Mouse (Mus musculus): Measurements from ENCODE around the gene Izumo1.
A peak's percentile ranks its signal among the peaks of the same experiment; 100 is the strongest.

Gene Izumo1

DNA sequence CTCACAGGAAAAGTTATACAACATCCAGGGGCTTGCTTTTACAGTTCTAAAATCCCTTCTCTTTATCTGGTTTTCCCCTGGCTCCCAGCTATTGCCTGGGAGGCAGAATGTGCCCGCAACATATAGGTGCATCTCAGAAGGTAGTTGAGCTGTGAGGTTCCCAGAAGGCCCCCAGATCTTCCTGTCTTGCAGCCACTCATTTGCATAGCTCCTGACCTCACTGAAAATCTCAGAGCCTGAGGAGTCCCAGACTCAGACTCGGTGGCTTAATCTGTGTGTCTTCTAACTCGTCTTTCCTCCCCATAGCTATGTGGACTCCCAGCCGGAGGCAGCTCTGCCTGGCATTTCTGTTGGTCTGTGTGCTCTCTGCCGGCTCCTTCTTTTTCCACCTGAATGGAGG lies 3.3 kb upstream of the Izumo1 start:
- no peak for DNase-seq (ENCODE audit: low spot score)

DNA sequence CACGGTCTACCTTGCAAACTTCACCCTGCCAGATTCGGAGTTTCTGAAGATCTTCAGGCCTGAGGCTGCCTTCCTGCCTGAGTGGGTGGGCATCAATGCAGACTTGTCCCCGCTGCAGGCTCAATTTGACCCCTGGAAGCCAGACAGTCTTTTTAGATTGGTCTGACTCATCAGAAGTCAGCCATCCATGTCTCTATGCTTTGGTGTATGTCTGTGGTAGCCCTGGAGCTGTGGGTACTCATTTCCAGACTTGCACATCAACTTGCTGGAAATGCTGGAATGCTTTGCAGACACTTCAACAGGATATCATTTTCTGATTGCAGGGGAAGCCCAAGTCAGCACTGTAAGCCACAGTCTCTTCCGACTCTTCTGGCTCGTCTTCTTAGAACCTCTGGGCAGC lies 2.0 kb upstream of the Izumo1 start:
- no peak for DNase-seq (ENCODE audit: low spot score)

DNA sequence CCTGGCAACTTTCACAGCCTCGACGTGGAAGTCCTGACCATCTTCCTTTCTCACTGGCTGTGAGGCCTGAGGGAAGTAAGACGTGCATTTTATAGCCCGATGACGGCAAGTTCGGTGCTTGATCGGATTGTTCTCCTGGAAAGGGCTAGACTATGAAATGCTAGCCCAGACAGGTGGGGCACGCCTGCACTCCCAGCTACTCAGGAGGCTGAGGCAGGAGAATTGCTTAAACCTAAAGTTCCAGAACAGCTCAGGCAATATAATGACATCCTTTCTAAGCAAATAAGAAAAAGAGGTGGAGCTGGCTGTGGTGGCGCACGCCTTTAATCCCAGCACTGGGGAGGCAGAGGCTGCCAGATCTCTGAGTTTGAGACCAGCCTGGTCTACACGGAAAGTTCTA lies 1.9 kb downstream of the Izumo1 start:
- no peak for DNase-seq (ENCODE audit: low spot score)

DNA sequence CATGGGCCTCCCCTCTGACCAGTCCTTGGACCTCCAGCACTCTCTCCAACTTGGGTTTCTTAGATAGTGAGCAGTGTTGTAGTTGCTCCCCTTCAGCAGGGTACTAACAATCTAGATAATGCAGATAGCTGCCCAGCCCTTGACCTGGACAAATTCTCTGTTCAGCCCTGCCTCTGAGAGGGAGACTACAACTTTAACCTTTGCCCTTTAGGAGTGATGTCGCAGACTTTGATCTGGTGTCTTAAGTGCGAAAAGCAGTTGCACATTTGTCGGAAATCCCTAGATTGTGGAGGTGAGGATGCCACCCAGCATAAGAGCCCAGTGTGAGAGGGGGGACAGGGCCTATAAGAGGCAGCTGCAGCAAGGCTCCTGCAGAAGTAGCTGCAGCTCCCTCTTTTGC lies 3.1 kb downstream of the Izumo1 start:
- no peak for DNase-seq (ENCODE audit: low spot score)

DNA sequence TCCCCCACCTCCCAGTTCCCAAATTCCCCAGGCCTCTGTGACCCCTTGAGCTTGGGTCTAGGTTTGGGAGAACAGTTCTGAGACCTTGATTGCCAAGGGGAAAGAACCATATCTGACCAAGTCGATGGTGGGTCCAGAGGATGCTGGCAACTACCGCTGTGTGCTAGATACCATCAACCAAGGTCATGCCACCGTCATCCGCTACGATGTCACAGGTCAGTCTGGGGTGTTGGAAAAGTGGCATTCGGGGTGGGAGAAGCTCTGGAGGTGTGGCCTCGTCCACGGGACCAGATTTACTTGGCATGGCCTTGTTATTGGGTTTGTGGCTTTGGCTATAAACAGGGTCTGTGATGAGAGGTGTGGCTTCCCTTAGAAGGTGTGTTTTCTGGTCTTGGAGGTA lies 3.9 kb downstream of the Izumo1 start:
- no peak for DNase-seq (ENCODE audit: low spot score)

DNA sequence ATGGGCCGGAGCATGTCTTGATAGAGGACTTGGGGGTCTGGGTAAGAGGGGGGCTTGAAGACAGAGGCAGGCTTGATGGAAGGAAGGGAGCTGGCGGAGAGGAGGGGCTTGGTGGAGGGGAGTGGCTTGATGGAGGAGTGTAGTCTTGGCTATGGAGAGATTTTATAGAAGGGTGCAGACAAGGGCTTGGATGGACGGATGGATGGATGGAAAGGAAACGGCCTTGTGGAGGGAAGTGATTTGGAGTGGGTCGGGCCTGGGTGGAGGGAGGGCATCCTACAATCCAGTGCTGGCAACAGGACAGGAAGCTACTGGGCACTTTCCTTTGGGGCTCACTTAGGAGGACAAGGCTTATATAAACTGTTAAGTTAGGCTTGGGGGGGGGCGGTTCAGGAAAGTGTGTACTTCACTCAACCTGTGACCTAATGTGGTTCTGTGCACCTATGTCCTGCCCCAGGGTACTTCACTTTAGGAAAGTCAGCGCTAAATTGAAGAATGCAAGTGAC lies 5.0 kb downstream of the Izumo1 start:
- no peak for DNase-seq (ENCODE audit: low spot score)

DNA sequence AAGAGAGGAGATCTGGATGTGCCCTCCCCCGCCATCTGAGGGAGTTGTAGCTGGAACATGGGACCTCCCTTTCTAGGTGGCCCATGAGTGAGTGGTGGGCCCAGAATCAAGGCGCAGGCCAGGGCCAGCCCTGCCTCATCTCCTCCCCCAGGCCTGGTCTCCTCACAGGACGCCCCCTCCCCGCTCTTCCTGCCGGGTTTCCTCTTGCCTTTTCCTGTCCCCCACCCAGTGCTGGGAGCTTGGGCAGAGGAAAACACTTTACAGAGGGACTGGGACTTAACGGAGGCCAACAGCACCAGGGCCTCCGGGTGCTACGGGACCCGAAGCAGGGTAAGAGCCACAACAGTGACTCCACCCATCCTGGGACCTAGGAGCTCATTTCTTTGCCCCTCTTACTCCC lies 5.7 kb downstream of the Izumo1 start, which contains the start of gene Rasip1:
Rasip1 (plus strand) TSS at position 228 of the 400 bp plus-strand sequence.
- DNase-seq (ENCODE audit: low spot score), result no peak

DNA sequence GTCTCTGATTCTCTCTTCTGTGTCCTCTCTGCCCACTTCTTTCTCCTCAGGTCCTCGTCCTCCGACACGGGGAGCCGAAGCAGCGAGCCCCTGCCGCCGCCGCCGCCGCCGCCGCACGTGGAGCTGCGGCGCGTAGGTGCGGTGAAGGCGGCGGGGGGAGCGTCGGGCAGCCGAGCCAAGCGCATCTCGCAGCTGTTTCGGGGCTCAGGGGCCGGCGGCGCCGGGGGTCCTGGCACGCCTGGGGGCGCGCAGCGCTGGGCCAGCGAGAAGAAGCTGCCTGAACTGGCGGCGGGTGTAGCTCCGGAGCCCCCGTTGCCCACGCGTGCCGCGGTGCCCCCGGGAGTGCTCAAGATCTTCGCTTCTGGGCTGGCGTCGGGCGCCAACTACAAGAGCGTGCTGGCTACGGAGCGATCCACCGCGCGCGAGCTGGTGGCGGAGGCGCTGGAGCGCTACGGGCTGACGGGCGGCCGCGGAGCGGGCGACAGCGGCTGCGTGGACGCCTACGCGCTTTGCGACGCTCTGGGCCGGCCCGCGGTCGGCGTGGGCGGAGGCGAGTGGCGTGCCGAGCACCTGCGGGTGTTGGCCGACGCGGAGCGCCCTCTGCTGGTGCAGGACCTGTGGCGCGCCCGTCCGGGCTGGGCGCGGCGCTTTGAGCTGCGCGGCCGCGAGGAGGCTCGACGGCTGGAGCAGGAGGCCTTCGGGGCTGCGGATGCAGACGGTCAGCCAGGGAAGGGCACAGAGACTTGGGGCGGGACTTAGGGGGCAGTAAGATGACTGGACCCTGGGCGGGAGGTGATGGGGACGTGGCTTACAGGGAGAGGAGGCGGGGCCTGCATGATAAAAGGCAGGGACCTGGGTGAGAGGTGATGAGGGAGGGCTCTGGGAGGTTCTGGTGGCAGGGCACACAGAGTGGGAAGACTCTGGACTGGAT lies 7.0 kb downstream of the Izumo1 start:
- peak; percentile 97 for DNase-seq (ENCODE audit: low spot score)

DNA sequence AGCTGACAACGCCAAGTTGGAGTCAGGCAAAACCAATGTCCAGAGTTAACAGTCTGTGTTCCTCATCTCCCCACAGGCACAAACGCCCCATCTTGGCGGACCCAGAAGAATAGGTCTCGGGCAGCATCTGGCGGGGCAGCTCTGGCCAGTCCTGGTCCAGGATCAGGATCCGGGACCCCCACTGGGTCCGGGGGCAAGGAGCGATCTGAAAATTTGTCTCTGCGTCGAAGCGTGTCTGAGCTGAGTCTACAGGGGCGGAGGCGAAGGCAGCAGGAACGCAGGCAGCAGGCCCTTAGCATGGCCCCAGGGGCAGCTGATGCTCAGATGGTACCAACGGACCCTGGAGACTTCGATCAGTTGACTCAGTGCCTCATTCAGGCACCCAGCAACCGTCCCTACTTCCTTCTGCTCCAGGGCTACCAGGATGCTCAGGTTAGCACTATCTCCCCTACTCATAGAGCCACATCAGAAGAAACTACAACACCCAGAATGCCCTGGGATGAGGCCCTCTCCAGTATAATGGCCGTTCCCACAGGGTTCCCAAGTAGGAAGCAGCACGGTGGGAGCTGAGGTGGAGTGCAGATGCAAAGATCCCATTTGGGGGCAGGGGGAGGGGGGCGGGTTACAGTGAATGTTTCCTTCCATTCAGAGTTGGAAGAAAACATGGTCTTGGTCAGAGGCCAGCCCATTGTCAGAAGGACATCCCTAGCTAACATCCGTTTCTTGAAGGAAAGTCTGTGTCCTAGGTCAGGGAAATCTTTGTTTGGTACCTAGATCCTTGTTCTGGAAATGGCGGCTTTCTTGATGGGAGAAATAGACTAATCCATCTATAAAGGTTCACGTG lies 8.7 kb downstream of the Izumo1 start:
- DNase-seq (ENCODE audit: low spot score), result no peak

DNA sequence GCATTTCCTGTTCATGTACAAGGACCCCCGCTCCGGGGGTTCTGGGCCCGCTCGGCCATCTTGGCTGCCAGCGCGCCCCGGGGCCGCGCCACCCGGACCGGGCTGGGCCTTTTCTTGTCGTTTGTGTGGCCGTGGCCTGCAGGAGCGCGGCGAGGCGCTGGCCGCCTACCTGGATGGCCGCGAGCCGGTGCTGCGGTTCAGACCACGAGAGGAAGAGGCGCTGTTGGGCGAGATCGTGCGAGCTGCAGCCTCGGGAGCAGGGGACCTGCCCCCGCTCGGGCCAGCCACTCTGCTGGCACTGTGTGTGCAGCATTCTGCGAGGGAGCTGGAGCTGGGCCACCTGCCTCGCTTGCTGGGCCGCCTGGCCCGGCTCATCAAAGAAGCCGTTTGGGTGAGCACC lies 10.9 kb downstream of the Izumo1 start:
- DNase-seq (ENCODE audit: low spot score), result peak; percentile 82

DNA sequence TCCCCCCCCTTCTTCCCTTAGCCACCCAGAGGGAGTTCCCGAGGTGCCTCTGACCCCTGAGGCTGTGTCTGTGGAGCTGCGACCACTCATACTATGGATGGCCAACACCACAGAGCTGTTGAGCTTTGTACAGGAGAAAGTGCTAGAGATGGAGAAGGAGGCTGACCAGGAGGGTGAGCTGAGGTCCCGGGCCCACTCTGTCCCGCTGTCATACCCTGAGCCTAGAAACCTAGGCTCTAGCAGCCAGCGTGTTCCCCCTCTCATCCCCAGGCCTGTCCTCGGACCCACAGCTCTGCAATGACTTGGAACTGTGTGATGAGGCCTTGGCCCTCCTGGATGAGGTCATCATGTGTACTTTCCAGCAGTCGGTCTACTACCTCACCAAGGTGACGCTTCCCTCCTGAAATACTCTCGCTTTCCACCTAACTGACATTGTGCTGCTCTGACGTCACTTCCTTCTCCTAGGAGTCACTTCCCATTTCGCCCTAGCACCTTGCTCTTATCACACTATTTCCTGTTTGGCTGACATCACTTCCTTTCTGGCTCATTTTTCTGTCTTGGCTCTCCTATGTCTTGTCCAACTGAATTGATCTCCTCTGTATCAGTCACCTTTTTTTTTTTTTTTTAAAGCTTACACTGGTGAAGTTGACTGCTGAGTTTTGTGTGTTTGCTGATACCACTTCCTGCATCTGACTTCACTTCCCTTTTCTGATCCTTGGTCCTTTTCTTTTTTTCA lies 13.5 kb downstream of the Izumo1 start:
- DNase-seq (ENCODE audit: low spot score), result no peak

DNA sequence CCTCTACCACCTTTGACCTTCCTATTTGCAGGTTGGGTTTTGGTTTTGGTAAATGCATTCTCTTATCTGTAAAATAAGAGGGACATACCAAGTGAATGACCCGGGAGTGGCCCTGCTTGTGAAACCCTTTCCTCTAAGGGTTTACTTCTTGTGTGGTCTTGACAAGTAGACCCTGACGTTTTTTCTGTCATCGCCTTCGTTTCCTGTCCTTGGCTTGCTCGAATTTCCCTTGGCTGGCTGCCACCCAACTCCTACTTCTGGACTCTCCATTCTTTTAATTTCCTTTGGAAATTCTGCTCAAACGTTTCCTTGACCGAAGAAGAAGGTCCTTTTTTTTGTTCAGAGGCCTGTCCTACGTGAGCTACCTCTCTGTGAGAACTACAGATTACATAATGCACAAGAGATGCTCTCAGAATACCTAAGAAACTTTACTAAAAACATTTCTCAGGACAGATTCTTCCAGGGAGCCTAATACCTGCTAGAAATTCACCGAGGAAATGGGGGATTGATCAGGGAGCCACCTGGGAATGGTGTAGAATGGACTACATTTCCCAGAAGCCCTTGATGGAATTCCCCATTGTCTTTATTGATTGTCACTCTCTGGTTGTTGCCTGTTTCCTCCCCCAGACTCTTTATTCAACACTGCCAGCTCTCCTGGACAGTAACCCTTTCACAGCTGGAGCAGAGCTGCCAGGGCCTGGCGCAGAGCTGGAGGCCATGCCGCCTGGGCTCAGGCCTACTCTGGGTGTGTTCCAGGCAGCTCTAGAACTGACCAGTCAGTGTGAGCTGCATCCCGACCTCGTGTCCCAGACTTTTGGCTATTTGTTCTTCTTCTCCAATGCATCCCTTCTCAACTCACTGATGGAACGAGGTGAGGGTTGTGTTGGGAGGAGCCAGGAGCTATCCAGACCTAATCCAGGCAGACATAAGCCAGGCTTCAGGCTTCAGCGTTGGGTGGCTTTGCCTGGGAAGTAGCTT lies 14.4 kb downstream of the Izumo1 start:
- peak; percentile 83 for DNase-seq (ENCODE audit: low spot score)

DNA sequence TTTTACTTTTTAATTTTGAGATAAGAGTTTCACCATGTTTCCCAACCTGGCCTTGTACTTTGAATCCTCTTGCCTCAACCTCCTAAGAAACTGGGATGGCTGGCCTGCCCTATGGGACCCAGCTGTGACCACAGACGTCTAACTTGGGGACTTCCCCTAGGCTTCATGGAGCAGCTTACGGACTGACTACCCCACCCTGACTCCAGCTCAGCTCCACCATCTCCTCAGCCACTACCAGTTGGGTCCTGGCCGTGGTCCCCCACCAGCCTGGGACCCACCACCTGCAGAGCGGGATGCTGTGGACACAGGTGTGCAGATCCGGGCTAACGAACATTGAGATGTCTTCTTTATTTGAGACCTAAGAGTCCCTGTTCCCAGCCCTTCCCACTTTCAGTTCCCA lies 16.1 kb downstream of the Izumo1 start:
- DNase-seq (ENCODE audit: low spot score), result no peak

DNA sequence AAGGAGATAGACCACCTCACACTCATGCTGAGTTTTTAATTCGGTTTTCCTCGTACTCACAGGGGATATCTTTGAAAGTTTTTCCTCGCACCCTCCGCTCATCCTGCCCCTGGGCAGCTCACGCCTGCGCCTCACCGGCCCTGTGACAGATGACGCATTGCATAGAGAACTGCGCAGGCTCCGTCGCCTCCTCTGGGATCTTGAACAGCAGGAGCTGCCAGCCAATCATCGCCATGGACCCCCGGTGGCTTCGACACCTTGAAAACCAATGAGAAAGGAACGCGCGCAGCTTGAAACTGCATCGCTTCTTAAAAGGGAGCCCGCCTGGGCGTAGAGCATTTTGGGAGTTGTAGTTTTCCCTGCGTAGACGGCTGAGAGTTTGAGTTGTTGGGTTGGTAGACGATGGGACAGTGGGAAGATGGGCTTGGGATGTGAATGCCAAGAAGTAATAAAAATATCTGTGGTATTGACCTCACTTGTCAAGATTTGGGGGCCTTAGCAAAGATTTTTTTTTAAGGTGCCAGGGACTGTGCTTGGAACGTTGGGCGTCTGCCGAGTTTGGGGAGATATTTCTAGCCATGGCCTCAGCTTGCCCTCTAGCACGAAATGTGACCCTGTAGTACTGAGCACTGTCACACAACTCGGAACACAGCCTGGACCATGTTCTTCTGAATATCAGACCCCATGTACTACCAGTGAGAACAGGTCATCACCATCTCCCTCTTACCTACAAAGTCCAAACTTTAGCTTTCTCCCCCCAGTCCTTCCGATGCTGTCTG lies 17.2 kb downstream of the Izumo1 start:
- DNase-seq (ENCODE audit: low spot score), result peak; percentile 94

DNA sequence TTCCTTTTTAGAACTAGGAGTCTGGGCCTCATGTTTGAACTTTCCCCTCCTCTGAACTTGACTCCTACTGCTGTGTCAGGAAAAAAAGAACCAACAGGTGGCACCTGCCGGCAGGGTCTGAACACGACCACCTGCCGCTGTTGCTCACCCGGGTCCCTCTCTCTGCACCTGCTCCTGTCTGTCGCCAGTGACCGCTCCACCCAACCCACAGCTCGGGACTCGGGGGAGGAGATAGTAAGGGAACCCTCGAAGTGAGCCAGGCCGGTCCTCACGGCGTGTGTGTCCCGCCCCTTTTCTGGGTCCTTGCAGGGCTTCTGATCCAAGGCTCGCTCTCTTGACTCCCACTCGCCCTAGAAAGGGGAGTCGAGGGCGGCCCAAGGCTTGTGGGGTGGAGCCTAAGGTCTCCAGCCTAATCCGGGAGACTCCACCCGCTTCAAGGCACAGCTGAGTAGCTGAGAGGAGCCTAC lies 18.0 kb downstream of the Izumo1 start, which contains the start of gene Mamstr:
Mamstr (plus strand) TSS at position 417 of the 467 bp plus-strand sequence.
- DNase-seq (ENCODE audit: low spot score), result no peak

DNA sequence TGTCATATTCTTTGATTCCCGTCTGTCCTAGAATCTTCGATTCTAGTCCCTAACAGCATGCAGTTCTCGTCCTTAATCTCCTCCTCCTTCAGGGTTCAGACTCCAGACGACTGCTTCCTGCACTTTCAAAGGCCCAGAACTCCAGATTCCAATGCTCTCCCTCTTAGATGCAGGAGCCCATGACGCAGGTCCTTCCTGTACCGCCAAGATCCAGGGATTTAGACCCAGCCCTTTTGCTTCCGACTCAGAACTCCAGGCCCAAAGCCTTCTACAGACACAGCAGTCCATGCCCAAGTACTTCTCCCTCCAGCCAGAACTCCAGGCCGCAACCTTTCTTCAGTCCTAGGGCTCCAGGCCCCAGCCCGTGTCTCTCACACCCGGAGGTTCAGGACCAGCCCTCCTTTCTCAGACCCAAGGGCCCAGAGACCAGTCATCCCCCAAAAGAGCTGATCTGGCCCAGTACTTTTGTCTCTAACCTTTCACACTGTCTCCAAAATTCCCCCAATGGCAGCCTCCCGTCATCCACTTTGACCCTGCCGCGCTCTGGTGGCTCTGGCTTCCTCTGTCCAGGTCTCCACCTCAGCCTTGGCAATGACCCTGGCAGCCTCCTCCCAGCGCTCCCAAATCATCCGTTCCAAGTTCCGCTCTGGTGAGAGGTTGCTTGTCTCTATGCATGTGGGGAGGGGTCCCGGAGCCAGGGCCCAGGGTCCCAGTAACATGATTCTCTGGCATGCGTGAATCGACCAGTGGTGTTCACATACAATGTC lies 18.8 kb downstream of the Izumo1 start:
- DNase-seq (ENCODE audit: low spot score), result no peak

DNA sequence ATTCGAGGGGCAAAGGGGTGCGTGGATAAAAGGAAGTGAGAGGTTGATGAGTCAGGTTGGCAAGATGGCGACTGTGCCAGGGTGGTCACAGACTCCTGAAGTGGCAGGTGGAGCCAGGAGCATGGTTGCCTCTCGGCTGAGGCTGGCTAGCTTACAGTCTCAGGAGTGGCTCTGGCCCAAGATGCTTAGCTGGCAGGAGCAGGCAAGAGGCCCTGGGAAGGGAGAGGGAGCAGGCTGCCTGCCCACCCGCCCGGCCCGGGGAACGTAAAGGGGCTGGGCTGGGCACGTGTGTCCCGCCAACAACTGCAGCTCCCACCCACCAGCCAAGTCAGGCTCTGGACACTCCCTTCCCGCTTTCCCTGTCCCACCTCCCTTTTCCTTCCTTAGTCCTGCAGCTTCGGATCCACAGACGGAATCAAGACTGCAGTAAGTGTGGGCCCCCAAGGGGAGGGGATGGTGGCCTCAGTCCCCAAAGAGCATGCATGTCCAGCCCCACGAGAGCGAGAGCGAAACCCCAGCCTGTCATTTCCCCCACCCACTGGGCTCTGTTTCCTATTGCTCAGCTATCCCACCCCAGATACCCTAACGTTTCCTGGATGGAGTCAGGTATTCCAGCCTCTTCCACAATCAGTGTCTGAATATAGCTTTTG lies 19.9 kb downstream of the Izumo1 start:
- DNase-seq (ENCODE audit: low spot score), result no peak

DNA sequence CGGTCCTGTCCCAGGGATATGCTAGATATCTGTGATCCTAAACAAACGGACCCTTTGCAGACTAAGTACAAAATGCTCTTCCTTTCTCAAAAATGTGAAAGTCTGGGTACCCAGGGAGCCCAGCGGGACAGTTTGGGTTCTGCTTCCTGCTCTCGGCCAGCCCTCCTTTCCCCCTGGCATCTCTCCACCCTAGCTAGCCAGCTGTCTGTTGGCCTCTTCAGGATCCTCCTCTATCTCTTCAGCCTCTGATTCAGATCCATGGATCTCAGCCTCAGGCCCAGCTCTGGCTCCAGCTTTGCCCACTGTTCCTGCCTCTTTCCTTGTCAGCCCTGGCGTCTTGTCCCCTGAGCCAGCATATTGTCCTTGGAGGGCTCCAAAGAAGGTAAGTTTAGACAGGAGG lies 20.5 kb downstream of the Izumo1 start:
- DNase-seq (ENCODE audit: low spot score), result no peak

Data from testis, postnatal 10 days (tissue).